8 mouse cellular contexts compared by ENCODE assay signal in the genomic region with DNA sequence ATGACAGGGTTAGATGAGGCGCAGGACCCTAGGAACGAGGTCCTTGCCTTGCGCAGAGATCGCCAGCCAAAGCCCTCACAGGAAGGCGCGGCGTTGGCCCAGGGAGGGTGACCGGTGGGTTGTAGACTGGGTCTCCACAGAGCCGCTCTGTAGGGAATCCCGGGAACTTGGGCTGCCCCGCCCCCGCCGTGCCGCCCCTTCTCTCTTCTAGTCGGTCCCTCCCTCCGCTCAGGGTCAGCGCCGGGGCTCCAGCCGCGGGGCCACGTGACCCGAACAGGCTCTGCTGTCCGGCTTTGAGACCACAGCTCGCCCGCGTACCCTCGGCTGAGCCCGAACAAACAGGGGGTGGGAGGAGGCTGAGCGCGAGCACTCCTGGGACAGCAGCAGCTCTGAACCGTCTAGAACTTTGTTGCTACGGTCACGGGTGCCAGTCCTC. TPM values are rescaled to one million over a fixed set of nuclear protein-coding genes. Genes with fewer than 3 reads are reported as not detected.
DNase-seq lines count a peak whose midpoint lies in the region; ATAC-seq lines count a peak whose summit lies in the region.

Gene Gata5, minus strand, starts transcription at position 149 of the 436 bp plus-strand sequence.

- H3K4me3 ChIP-seq in brown adipose tissue, adult 24 weeks (ENCODE audit: insufficient read depth, low read depth, low read length) = peak within 1 kb of the TSS; percentile 37
- H3K4me3 ChIP-seq in forebrain, embryonic 16.5 days (replicated peaks; ENCODE audit: low read length) = peak within 1 kb of the TSS; percentile 27

- under 1% methylated on average over 33 of the region's 33 CpGs for WGBS in forebrain, embryonic 16.5 days

- no peak for ATAC-seq in forebrain, embryonic 16.5 days

- peak within 1 kb of the TSS; percentile 49 for H3K4me2 ChIP-seq in forebrain, embryonic 16.5 days (ENCODE audit: low read length)

- peak; percentile 36 for DNase-seq in kidney, adult 18-20 months
- peak; percentile 66 to 70 for DNase-seq in lung, adult 18-20 months
- DNase-seq in retina, embryonic 14.5 days (ENCODE audit: low spot score) = peak; percentile 73
- DNase-seq in natural killer cell, adult 2 months (ENCODE audit: low spot score in 2 of 2) = no peak
- DNase-seq in spleen, adult 18-20 months = no peak
- DNase-seq in thymus, postnatal 14 days = no peak

- no peaks in the 10 kb centered on the region for H3K36me3 ChIP-seq in forebrain, embryonic 16.5 days (ENCODE audit: control insufficient read depth, insufficient read depth)

- no peaks in the 10 kb centered on the region; the same call in 1 of the 2 replicates for H3K4me1 ChIP-seq in brown adipose tissue, adult 24 weeks (ENCODE audit: control insufficient read depth, insufficient read depth, insufficient read length, low read length)
- peaks cover 13% of the 10 kb centered on the region for H3K4me1 ChIP-seq in forebrain, embryonic 16.5 days (replicated peaks; ENCODE audit: control insufficient read depth, insufficient read depth, low read length)

- peaks cover 41% of the 10 kb centered on the region for H3K27me3 ChIP-seq in forebrain, embryonic 16.5 days (replicated peaks; ENCODE audit: control insufficient read depth, insufficient read depth, low read length)

- H3K9me3 ChIP-seq in forebrain, embryonic 16.5 days (ENCODE audit: control insufficient read depth, low read length) = no peaks in the 10 kb centered on the region

- no peak within 1 kb of the TSS for H3K27ac ChIP-seq in brown adipose tissue, adult 24 weeks (replicated peaks; ENCODE audit: low read depth, low read length)
- H3K27ac ChIP-seq in forebrain, embryonic 16.5 days (ENCODE audit: low read length) = no peak within 1 kb of the TSS

- peak within 1 kb of the TSS; percentile 15 for H3K9ac ChIP-seq in forebrain, embryonic 16.5 days (replicated peaks; ENCODE audit: low read depth, low read length)

RNA-seq across cellular contexts. Expression of gene Gata5, which starts in this region (rescaled TPM):
- not detected in 2 replicates for polyA plus RNA-seq in brown adipose tissue, adult 24 weeks (2012; ENCODE audit: insufficient read depth, insufficient read length, missing spikeins)
- polyA plus RNA-seq in forebrain, embryonic 16.5 days (2015; fragmentation: Nextera tagmentation; extraction: Ambion mirVana) = not detected in 2 replicates

Comparison
In these comparisons a context has a peak if more than half of its experiments do, and no peak if none do; other contexts are left out.
1. DNase-seq: peak in kidney, adult 18-20 months (single experiment), lung, adult 18-20 months (2 of 2) and retina, embryonic 14.5 days (single experiment); none in natural killer cell, adult 2 months (0 of 2), spleen, adult 18-20 months (0 of 2) and thymus, postnatal 14 days (single experiment).